Mouse (Mus musculus) liver, embryonic 18 days (tissue): ENCODE results near the gene Tm4sf20. TPM values are rescaled to one million over a fixed set of nuclear protein-coding genes. Genes with fewer than 3 reads are reported as not detected.

Experiments
- polyA plus RNA-seq: library from polyadenylated mRNA; depleted of rRNA; stranded (reverse); fragments of >200 nt; gene quantifications from 2 replicates; pipeline ENCODE4 v1.2.3, GENCODE M21; 2012; rRNA removed

Tm4sf20 gene
- 0.30 TPM in 1 of 2 replicates, not detected in the other for polyA plus RNA-seq

DNA sequence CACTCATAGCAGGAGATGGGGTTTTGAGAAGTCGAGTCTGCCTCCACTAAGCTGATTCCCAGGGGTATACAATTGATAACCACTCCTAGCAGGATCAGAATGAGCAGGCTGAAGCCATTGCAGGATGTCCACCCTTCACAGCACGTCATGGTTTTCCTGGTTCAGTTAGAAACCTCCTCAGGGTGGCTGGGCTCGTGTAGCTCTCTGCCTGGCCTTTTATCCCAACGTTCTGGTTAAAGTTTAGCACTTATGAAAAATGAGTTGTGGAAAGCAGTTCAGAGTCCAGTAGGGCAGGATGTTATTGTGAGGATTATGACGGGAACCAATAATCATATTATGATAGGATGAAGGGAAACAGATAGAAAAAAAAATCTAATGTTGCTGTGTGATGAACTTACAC lies at the start of gene Tm4sf20:
Gene Tm4sf20 (minus strand): TSS at position 193 of the 400 bp plus-strand sequence.

DNA sequence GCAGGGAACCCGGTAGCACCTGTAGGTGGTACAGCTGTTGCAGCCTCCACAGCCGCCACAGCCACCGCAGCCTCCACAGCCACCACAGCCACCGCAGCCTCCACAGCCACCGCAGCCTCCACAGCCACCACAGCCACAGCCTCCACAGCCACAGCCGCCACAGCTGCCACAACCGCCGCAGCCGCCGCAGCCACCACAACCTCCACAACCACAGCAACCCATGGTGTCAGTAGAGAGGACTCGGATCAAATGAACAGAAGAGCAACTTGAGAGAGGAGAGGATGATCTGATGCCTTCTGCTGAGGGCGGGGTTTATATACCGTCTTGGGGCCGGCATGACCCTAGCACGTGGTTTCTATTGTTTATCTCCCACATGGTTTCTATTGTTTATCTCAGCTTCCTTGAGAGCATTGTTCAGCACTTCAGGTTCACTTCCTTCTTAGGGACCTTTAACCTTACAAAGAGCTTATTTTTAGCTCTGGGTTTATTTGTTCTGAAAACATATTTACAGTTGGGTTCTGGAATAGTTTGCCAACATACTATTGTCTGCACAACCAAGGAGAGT lies 2.8 kb upstream of the Tm4sf20 start, which contains the start of gene Gm47791:
Gene Gm47791 (minus strand): TSS at position 222 of the 565 bp plus-strand sequence.

DNA sequence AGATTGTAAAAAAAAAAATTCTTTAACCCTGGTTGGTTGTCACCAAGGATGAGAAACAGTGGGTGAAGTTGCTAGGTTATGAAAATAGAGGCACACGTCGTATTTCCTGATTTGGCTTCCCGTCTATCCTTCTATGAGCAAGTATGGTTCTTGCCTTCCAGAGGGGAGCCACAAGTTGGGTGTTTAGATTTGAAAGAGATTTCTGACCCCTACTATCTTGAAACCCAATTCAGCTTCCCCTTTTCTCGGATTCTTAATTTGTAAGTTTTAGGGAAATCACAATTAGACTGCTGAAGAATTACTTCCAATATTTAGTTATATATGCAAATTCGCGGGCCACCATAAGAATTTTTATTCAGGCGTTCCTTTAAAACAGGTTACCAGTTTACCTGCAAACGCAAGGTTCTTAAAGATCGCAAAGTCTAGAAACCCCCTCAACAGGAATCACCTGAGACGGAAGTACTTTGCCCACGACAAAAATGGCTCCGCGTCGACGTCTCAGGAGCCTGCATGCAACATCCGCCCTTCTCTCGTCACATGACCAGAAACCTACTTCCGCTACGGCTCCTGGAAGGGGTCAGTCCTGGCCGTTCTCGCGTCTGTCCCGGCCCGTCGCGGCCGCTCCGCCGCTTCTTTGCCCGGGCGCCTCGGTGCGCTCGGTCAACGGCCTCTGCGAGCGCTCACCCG lies 43.8 kb downstream of the Tm4sf20 start, which contains the start of gene Mff:
Gene Mff (plus strand): TSS at position 552 of the 687 bp plus-strand sequence.

Other genes with a start within 250 kb of the Tm4sf20 start
- gene Col4a4, start 181.6 kb downstream of the Tm4sf20 start, polyA plus RNA-seq, result 0.13 and 0.14 TPM in 2 replicates
- 0.14 and 0.24 TPM in 2 replicates for gene Col4a3, start 181.5 kb downstream of the Tm4sf20 start, polyA plus RNA-seq
- 64.2 and 65.1 TPM in 2 replicates for gene Mff, start 43.6 kb downstream of the Tm4sf20 start, polyA plus RNA-seq
- not detected in 2 replicates for gene Gm47791, start 2.8 kb upstream of the Tm4sf20 start, polyA plus RNA-seq
- 23.7 and 25.0 TPM in 2 replicates for gene Agfg1, start 71.0 kb upstream of the Tm4sf20 start, polyA plus RNA-seq
- gene A030005L19Rik, start 144.9 kb upstream of the Tm4sf20 start, polyA plus RNA-seq, result 0.78 and 0.95 TPM in 2 replicates
- gene A030014E15Rik, start 156.5 kb upstream of the Tm4sf20 start, polyA plus RNA-seq, result 0.04 and 0.09 TPM in 2 replicates
- gene Gm6217, start 162.9 kb upstream of the Tm4sf20 start, polyA plus RNA-seq, result not detected in 2 replicates
- gene A030003K21Rik, start 174.9 kb upstream of the Tm4sf20 start, polyA plus RNA-seq, result not detected in 2 replicates
- gene Gm7544, start 187.6 kb upstream of the Tm4sf20 start, polyA plus RNA-seq, result not detected in 2 replicates
- not detected in 2 replicates for gene Gm47955, start 191.8 kb upstream of the Tm4sf20 start, polyA plus RNA-seq
- gene Gm47959, start 232.1 kb upstream of the Tm4sf20 start, polyA plus RNA-seq, result not detected in 2 replicates